Mouse (Mus musculus) lung, postnatal 0 days (tissue): ENCODE results near the gene Cd93.

Source experiments
- CTCF ChIP-seq: IDR thresholded peaks from 2 replicates; pipeline ENCODE4 v1.5.1; 2016; ENCODE audit warnings: antibody characterized with exemption, mild to moderate bottlenecking
- EP300 ChIP-seq: IDR thresholded peaks from 2 replicates; pipeline ENCODE4 v1.6.1; 2016; ENCODE audit warnings: antibody characterized with exemption, mild to moderate bottlenecking, control low read depth

DNA sequence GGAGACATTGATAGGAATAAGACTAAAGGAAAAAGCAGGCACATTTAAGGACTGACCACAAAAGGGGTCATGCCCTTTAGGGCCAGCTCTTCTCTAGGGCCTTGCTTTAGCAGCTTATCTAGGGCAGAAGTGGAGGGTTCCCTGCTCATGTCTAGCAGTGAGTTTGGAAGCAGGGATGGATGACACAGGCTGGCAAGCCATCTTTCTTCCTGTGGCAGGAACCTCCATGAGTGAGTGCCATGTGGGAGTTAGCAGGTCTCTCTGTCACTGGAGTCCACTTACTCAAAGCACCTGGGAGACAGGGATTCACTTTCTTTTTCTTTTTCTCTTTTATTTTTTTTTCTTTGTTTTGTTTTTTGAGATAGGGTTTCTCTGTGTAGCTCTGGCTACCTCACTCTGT, 49.5 kb downstream of the Cd93 start:
- TF ChIP-seq CTCF (no peak), EP300 (no peak)
